Mouse (Mus musculus): ENCODE measurements around the gene Olfr787. TPM values are rescaled to one million over a fixed set of nuclear protein-coding genes. Genes with fewer than 3 reads are reported as not detected.

The Olfr787 gene
- total RNA-seq (2021) = not detected
- long read RNA-seq, experiment 1 = 0 reads
- long read RNA-seq, experiment 2 = 0 reads

DNA sequence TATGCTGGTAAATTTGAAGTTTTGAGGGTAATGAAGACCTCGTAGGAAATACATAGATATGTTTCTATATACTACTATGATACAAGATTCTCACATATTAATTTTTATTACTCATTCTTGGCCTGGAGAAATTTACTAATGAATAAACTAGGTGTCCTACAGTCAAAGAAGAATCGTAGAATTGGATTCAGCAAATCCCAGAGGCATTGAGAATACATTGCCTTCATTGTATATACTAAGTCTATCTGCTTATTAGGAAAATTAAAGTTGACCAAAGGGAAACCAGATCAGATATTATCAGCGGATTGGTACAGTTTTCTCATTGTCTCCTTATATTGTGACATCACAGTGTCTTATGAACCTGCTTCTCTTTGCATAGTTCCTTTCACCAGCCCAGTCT is at the start of gene Olfr787:
Gene Olfr787, plus strand, starts transcription at position 301 of the 400 bp plus-strand sequence.
- H3K4me3 ChIP-seq = no peak within 1 kb of the TSS
- no peak within 1 kb of the TSS for H3K27ac ChIP-seq
- TF ChIP-seq CTCF (conservative IDR thresholded peaks at IDR 0.05) = no peak
- DNase-seq (ENCODE audit: low spot score in 2 of 2) = no peak

DNA sequence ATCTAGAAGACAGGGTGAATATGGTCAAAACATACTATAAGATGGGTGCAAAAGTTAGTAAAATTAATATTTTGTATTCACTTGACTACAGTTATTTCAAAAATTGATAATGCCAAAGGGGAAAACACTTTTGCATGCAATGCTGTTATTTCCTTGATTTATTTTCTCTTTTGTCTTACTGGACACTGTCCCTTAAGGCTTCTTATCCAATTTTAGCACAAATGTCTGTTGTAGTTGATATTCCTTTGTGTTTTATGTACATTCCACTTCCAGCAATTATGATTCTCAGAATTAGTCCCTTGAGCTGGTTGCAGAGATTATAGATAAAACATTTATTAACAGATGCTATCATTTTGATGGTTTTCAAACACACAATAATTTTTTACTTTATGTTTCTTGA is 34.7 kb upstream of the Olfr787 start, which contains the start of gene Olfr786:
Gene Olfr786, plus strand, starts transcription at position 301 of the 400 bp plus-strand sequence.
- DNase-seq (ENCODE audit: low spot score in 2 of 2) = no peak
- no peak for TF ChIP-seq CTCF (conservative IDR thresholded peaks at IDR 0.05)
- no peak within 1 kb of the TSS for H3K4me3 ChIP-seq
- H3K27ac ChIP-seq = no peak within 1 kb of the TSS

DNA sequence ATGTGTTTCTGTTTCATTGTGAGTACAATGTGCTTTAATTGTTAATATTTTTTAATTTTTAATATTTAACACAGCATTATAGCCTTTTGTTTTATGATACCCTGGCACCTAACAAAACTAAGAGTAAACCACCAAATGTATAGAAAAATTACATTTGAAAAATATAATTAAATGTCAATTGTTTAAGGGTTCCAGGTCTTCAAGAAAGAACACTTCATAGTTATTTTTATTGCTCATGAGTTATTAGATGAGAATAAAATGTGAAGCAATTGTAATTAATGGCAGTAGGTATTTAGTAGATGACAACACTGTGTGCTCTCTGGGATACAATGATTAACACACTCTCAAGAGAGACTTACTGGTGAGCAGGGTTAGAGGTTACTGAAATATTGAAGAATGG is 9.0 kb downstream of the Olfr787 start, which contains the start of gene Olfr788:
Gene Olfr788, plus strand, starts transcription at position 301 of the 400 bp plus-strand sequence.
- Histone ChIP-seq H3K4me3 (no peak within 1 kb of the TSS), H3K27ac (no peak within 1 kb of the TSS)
- DNase-seq (ENCODE audit: low spot score in 2 of 2) = no peak
- TF ChIP-seq CTCF (conservative IDR thresholded peaks at IDR 0.05) = no peak

DNA sequence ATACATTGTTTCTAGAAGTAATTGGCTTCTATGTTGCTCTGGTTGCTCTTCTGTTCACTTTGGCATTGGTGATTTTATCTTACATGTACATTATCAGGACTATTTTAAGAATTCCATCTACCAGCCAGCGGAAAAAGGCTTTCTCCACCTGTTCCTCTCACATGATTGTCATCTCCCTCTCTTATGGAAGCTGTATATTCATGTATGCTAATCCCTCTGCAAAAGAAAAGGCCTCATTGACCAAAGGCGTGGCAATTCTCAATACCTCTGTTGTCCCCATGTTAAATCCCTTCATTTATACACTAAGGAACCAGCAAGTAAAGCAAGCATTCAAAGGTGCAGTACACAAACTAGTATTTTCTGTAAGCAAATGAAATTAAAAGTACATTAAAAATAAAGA is 11.6 kb downstream of the Olfr787 start:
- Histone ChIP-seq H3K4me3 (no peak overlapping the region), H3K27ac (no peak overlapping the region)
- no peak for TF ChIP-seq CTCF (conservative IDR thresholded peaks at IDR 0.05)
- DNase-seq (ENCODE audit: low spot score in 2 of 2) = no peak

DNA sequence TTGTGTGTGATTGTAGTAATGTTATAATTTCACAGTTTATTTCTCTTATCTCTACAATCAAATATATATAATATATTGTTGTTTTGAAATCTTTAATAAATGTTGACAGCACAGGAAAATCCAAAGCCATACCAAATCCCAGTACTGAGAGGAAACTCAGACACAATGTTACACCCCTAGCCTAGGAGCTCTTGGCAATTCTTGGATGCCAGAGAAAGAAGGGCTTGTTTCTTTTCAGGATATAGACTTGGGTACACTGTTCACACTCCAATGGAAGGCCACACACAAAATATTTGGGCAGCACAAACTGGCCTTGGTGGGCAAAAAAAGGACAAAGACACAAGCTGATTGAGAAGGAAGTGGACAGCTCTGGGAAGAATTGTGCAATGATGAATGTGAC is 12.1 kb downstream of the Olfr787 start:
- TF ChIP-seq CTCF (conservative IDR thresholded peaks at IDR 0.05) = no peak
- Histone ChIP-seq H3K27ac (no peak overlapping the region), H3K4me3 (no peak overlapping the region)
- no peak for DNase-seq (ENCODE audit: low spot score in 2 of 2)

DNA sequence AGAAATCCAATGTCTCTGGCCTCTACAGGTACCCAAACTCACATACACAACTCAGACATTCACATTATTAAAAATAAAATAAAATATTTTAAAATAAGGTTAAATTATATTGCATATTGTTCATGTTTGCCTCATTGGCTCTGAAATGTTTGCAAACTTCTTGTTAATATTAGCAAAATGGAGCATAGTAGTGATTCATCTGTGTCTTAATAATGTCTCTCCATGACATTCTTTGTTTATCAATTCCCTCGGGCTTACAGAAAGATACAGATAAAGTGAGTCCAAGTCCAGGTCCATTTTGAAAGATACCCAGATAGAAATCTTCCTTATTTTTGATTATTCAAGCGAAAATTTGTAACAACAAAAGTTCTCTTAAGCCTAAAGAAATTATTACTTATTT is 22.8 kb downstream of the Olfr787 start, which contains the start of gene Olfr789:
Gene Olfr789, plus strand, starts transcription at position 301 of the 400 bp plus-strand sequence.
- Histone ChIP-seq H3K4me3 (no peak within 1 kb of the TSS), H3K27ac (no peak within 1 kb of the TSS)
- no peak for DNase-seq (ENCODE audit: low spot score in 2 of 2)
- no peak for TF ChIP-seq CTCF (conservative IDR thresholded peaks at IDR 0.05)

DNA sequence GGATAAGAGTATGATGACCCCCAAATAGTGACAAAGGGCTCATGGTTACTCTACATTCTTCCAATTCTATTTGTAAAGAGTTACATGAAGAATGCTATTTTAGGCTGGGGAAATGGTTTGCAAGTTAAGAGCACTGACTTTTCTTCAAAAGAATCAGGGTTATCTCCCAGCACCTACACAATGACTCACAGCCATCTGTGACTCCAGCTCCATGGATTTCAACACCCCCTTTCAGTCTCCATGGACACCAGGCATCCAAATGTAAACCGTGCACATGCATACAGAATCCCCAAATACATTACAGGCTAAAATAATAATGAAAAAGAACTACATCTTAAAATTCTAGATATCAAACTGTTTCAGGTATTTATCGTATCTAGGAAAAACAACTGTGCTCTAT is 28.4 kb downstream of the Olfr787 start:
- no peak for TF ChIP-seq CTCF (conservative IDR thresholded peaks at IDR 0.05)
- Histone ChIP-seq H3K27ac (no peak overlapping the region), H3K4me3 (no peak overlapping the region)
- peak in 1 of 2 experiments; percentile 26 for DNase-seq (ENCODE audit: low spot score in 2 of 2)

DNA sequence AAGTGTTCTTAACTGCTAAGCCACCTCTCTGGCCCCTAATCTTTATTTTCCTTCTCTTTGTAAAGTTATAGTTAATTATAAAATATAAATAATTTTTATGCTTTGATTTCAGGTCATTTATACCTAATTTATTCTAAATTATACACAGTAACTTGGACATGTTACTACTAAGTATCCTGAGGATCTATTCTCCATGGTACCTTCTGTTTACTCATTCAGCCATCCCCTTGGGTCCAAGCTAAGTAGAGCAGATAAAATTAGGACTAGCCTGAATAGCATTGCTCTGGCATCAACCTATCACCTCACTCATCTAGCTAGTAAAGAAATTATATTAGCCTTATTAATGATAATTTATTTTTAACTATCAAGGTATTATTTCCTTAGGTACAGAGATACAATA is 36.5 kb downstream of the Olfr787 start, which contains the start of gene Olfr790:
Gene Olfr790, plus strand, starts transcription at position 301 of the 400 bp plus-strand sequence.
- no peak within 1 kb of the TSS for H3K4me3 ChIP-seq
- DNase-seq (ENCODE audit: low spot score in 2 of 2) = no peak
- no peak within 1 kb of the TSS for H3K27ac ChIP-seq
- TF ChIP-seq CTCF (conservative IDR thresholded peaks at IDR 0.05) = no peak

Other genes starting within 250 kb of the Olfr787 start
- not detected for gene Olfr774, start 225.7 kb upstream of the Olfr787 start, total RNA-seq (2021)
- gene Olfr775, start 213.4 kb upstream of the Olfr787 start, total RNA-seq (2021) = not detected
- not detected for gene Olfr776, start 202.7 kb upstream of the Olfr787 start, total RNA-seq (2021)
- not detected for gene Olfr777, start 190.4 kb upstream of the Olfr787 start, total RNA-seq (2021)
- gene Olfr780, start 143.7 kb upstream of the Olfr787 start, total RNA-seq (2021) = not detected
- not detected for gene Olfr781, start 133.0 kb upstream of the Olfr787 start, total RNA-seq (2021)
- not detected for gene Olfr782, start 113.0 kb upstream of the Olfr787 start, total RNA-seq (2021)
- gene Olfr784, start 77.8 kb upstream of the Olfr787 start, total RNA-seq (2021) = under 1 TPM; 0.10 to 0.18 TPM
- gene Olfr785, start 56.4 kb upstream of the Olfr787 start, total RNA-seq (2021) = not detected
- gene Olfr786, start 34.6 kb upstream of the Olfr787 start, total RNA-seq (2021) = not detected
- gene Olfr788, start 9.1 kb downstream of the Olfr787 start, total RNA-seq (2021) = not detected
- not detected for gene Olfr789, start 22.9 kb downstream of the Olfr787 start, total RNA-seq (2021)
- not detected for gene Olfr790, start 36.6 kb downstream of the Olfr787 start, total RNA-seq (2021)
- not detected for gene Olfr791, start 59.9 kb downstream of the Olfr787 start, total RNA-seq (2021)
- gene Olfr792, start 77.3 kb downstream of the Olfr787 start, total RNA-seq (2021) = not detected
- not detected for gene Olfr794, start 105.8 kb downstream of the Olfr787 start, total RNA-seq (2021)
- not detected for gene Olfr796, start 150.7 kb downstream of the Olfr787 start, total RNA-seq (2021)
- not detected for gene Olfr798, start 166.1 kb downstream of the Olfr787 start, total RNA-seq (2021)
- gene Olfr799, start 175.6 kb downstream of the Olfr787 start, total RNA-seq (2021) = not detected
- not detected for gene Olfr800, start 195.8 kb downstream of the Olfr787 start, total RNA-seq (2021)
- not detected for gene Olfr801, start 212.0 kb downstream of the Olfr787 start, total RNA-seq (2021)
- not detected for gene Olfr802, start 226.3 kb downstream of the Olfr787 start, total RNA-seq (2021)
- not detected for gene Olfr803, start 232.4 kb downstream of the Olfr787 start, total RNA-seq (2021)
- not detected for gene Olfr804, start 241.3 kb downstream of the Olfr787 start, total RNA-seq (2021)